Mouse (Mus musculus) olfactory bulb, adult 2 months (tissue): ENCODE measurements at regions not wholly inside any gene's neighbourhood (a gene's known extent, or its start where the extent isn't known, plus 50 kb on each side); places are given as distances from the start of the nearest gene placed in this dataset.

Source experiments
- CTCF ChIP-seq: fragments of 200-500 bp; IDR thresholded peaks from 2 replicates; pipeline ENCODE4 v1.5.1; 2012; ENCODE audit warnings: low read depth, mild to moderate bottlenecking, low read length, moderate library complexity; ENCODE audit not compliant: insufficient read depth
- POLR2A ChIP-seq: fragments of 200-500 bp; IDR thresholded peaks from 2 replicates; pipeline ENCODE4 v1.6.1; 2012; ENCODE audit warnings: mild to moderate bottlenecking, low read depth, low read length, moderate library complexity; ENCODE audit not compliant: insufficient read depth

DNA sequence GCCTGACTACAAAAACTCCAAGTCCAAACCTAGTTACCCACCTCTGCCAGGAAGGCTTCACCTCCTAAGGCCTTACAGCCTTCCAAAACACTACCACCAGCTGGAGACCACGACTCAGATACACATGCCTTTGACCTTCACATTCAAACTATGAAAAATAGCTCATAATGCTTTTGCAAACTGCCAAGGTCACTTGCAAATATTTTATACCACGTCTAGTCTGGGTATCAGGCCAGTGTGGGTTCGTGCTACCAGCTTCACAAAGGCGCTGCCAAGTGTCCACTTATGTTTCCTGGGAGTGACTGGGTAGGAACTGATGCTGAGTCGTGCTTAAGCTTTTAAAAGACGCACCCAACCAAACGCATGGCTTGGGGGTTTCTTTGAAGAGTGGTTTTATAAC, 69.5 kb upstream of the Zfp637 start:
- TF ChIP-seq CTCF (no peak), POLR2A (no peak)
